Mouse (Mus musculus) hindbrain, embryonic 16.5 days (tissue): Measurements from ENCODE around the gene Fancd2. TPM values are rescaled to one million over a fixed set of nuclear protein-coding genes. Genes with fewer than 3 reads are reported as not detected.

Experiments used
- ATAC-seq: fragments of 200-750 bp; cut with Nextera tagmentation; 2 replicates; pipeline ENCODE4 v1.8.0; 2017; ENCODE audit warnings: moderate TSS enrichment, moderate library complexity
- H3K27ac ChIP-seq: fragments of 300-500 bp; sonication (generic); 2 replicates; pipeline ENCODE4 v1.5.1; 2014; ENCODE audit warnings: low read depth, mild to moderate bottlenecking, control low read depth, low read length, moderate library complexity
- H3K27me3 ChIP-seq: fragments of 300-500 bp; sonication (generic); replicated peaks from 2 replicates; pipeline ENCODE4 v1.6.1; 2014; ENCODE audit warnings: low read length; ENCODE audit not compliant: control insufficient read depth, insufficient read depth
- H3K36me3 ChIP-seq: fragments of 300-500 bp; sonication (generic); 2 replicates; pipeline ENCODE4 v1.6.1; 2014; ENCODE audit warnings: mild to moderate bottlenecking, low read length, moderate library complexity, mixed read lengths; ENCODE audit not compliant: control insufficient read depth, insufficient read depth
- H3K4me1 ChIP-seq: fragments of 300-500 bp; sonication (generic); 2 replicates; pipeline ENCODE4 v1.6.1; 2014; ENCODE audit warnings: low read depth, low read length; ENCODE audit not compliant: control insufficient read depth, insufficient read depth
- H3K4me2 ChIP-seq: fragments of 300-500 bp; sonication (generic); 2 replicates; pipeline ENCODE4 v1.6.1; 2014; ENCODE audit warnings: mild to moderate bottlenecking, low read length, control low read depth, moderate library complexity
- H3K4me3 ChIP-seq: fragments of 300-500 bp; sonication (generic); 2 replicates; pipeline ENCODE4 v1.5.1; 2014; ENCODE audit warnings: mild to moderate bottlenecking, low read length, control low read depth, moderate library complexity
- H3K9ac ChIP-seq: fragments of 300-500 bp; sonication (generic); 2 replicates; pipeline ENCODE4 v1.6.1; 2014; ENCODE audit warnings: low read depth, mild to moderate bottlenecking, control low read depth, low read length, moderate library complexity
- H3K9me3 ChIP-seq: fragments of 300-500 bp; sonication (generic); 2 replicates; pipeline ENCODE4 v1.6.1; 2014; ENCODE audit warnings: mild to moderate bottlenecking, low read length, moderate library complexity; ENCODE audit not compliant: control insufficient read depth
- WGBS: fragments of 180-500 bp; shearing (Covaris S2); extraction: QIAGEN DNeasy Blood & Tissue Kit; methylation state at CpG from one replicate; pipeline ENCODE4 v1.1.7; 2014; 5-methylcytosine and 5-hydroxymethylcytosine counted together
- polyA plus RNA-seq: library from polyadenylated mRNA; unstranded; fragments of >200 nt; fragmentation: Nextera tagmentation; extraction: Ambion mirVana; gene quantifications from 2 replicates; pipeline ENCODE4 v1.2.1, GENCODE M21; 2015

Fancd2 gene
- polyA plus RNA-seq, 1 experiment from 2014 or later, result 1.9 TPM

DNA sequence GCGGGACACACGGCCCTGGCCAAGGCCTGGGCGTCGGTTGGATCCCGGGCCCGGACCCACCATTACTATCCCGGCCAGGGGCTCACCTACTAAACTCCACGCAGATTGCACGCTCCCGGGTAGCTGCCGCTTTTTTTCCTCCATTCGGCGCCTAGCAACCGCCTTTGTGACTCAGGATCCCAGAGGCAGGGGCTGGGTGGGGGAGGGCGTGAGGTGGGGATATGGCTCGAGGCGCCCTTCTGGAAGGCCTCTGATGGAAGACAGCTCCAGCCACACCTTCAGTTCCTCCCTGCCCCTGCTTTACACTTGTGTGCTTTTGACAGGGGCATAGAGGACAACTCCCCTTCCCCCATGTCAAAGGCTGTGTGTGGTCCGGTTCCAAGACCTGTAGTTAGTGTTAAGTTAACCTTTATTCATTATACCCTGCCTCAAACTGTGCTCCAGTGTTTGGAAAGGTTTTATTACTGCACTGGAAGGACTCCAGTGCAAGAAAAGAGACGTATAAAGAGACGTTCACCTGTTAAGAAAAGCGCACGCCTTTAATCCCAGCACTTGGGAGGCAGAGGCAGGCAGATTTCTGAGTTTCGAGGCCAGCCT is 69.2 kb downstream of the Fancd2 start, which contains the start of gene Fancd2os:
Gene Fancd2os, minus strand, starts transcription at position 173 of the 597 bp plus-strand sequence.
- H3K9me3 ChIP-seq, result no peaks in the 10 kb centered on the region
- H3K9ac ChIP-seq, result 0 out of 2 replicates have a peak within 1 kb of the TSS, but pooled peaks have one; percentile 1
- no peaks in the 10 kb centered on the region for H3K27me3 ChIP-seq
- no peak within 1 kb of the TSS for H3K4me2 ChIP-seq
- 39% methylated on average over 23 of the region's 23 CpGs for WGBS
- no peak within 1 kb of the TSS for H3K4me3 ChIP-seq
- H3K27ac ChIP-seq, result no peak within 1 kb of the TSS
- H3K4me1 ChIP-seq, result peaks cover 4% of the 10 kb centered on the region
- no peaks in the 10 kb centered on the region for H3K36me3 ChIP-seq
- ATAC-seq, result no peak

GRCm38 (mm10) chr6:113602821-113603220 is 71.3 kb downstream of the Fancd2 start:
- Histone ChIP-seq H3K9ac (no peak overlapping the region), H3K4me3 (no peak overlapping the region)
- WGBS, result 97% methylated on average over 6 of the region's 6 CpGs

DNA sequence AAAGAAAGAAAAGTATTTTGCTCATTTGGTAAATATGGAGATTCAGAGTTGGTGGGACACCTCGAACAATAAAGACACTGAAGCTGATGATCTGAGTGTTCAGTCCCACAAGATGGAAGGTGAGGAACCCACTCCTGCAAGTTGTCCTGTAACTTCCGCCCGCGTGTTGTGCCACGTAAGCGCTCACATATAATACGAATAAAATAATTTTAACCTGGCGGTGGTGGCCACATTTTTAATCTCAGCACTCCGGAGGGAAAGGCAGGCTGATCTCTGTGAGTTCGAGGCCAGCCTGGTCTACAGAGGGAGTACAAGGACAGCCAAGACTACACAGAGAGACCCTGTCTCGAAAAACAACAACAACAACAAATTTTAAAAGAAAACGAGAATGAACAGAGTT is 72.5 kb downstream of the Fancd2 start:
- H3K4me2 ChIP-seq, result peak overlapping the region; percentile 88
- ATAC-seq, result no peak
- H3K9ac ChIP-seq, result peak overlapping the region; percentile 91
- H3K4me3 ChIP-seq, result peak overlapping the region; percentile 92
- H3K36me3 ChIP-seq, result no peaks in the 10 kb centered on the region
- H3K27ac ChIP-seq, result peak overlapping the region; percentile 84
- peaks cover 12% of the 10 kb centered on the region for H3K4me1 ChIP-seq
- no peaks in the 10 kb centered on the region for H3K9me3 ChIP-seq
- H3K27me3 ChIP-seq, result no peaks in the 10 kb centered on the region
- WGBS, result 49% methylated on average over 12 of the region's 12 CpGs

More at GRCm38 (mm10) chr6:113602821-113603220, 71.3 kb downstream of the Fancd2 start:
- no peaks in the 10 kb centered on the region for H3K36me3 ChIP-seq
- no peak overlapping the region for H3K4me2 ChIP-seq
- ATAC-seq, result no peak
- H3K4me1 ChIP-seq, result peaks cover 12% of the 10 kb centered on the region
- no peaks in the 10 kb centered on the region for H3K27me3 ChIP-seq
- no peak overlapping the region for H3K27ac ChIP-seq
- no peaks in the 10 kb centered on the region for H3K9me3 ChIP-seq

GRCm38 (mm10) chr6:113604432-113605223 is 73.1 kb downstream of the Fancd2 start, which contains the start of gene Brk1:
TSS of gene Brk1 (plus strand) at chr6:113604772.
- peak within 1 kb of the TSS; percentile 88 for H3K4me2 ChIP-seq
- under 1% methylated on average over 58 of the region's 65 CpGs for WGBS
- H3K27me3 ChIP-seq, result no peaks in the 10 kb centered on the region
- H3K27ac ChIP-seq, result peak within 1 kb of the TSS; percentile 87
- no peaks in the 10 kb centered on the region for H3K9me3 ChIP-seq
- H3K4me3 ChIP-seq, result peak within 1 kb of the TSS; percentile 92
- ATAC-seq, result peak; percentile 96
- peaks cover 12% of the 10 kb centered on the region for H3K4me1 ChIP-seq
- no peaks in the 10 kb centered on the region for H3K36me3 ChIP-seq
- peak within 1 kb of the TSS; percentile 91 for H3K9ac ChIP-seq

DNA sequence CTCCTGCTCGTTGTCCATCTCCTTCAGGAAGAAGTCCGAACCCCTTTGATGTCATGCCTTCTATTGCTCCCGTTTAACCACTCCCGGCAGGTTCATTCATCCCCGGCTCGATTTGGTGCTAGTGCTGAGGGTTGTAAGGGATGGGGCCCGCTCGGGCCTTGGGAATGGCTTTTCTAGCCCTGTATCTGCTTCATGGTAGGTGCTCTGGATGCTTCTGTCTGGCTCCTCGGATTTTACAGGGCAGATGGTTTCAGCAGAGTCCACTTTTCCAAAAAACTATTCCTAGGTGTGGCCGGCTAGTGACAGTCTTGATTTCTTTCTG is 73.7 kb downstream of the Fancd2 start:
- peak overlapping the region; percentile 87 for H3K27ac ChIP-seq
- no peaks in the 10 kb centered on the region for H3K9me3 ChIP-seq
- no peaks in the 10 kb centered on the region for H3K27me3 ChIP-seq
- H3K36me3 ChIP-seq, result no peaks in the 10 kb centered on the region
- peak overlapping the region; percentile 91 for H3K9ac ChIP-seq
- ATAC-seq, result peak; percentile 31; the same call in 1 of the 2 replicates
- WGBS, result 5% methylated on average over 10 of the region's 10 CpGs
- H3K4me3 ChIP-seq, result peak overlapping the region; percentile 92
- H3K4me2 ChIP-seq, result peak overlapping the region; percentile 88
- H3K4me1 ChIP-seq, result peaks cover 12% of the 10 kb centered on the region

DNA sequence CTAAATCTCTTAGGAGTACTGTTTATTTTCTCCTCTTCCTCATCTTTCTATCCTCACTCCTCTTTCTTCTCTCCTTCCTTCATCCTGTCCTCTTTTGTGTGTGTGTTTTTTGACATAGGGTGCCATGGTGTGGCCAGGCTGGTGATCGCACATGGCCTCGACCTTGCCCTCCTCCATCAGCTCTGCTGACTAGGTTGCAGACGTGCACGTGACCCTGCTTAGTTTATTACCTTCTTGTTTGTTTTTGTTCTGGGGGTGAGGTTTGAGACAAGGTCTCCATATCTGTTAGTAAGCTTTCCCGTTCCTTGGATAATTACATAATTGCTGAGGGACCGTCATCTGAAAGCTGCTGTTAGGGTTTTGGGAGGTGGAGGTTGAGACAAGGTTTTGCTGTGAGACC is 77.4 kb downstream of the Fancd2 start:
- no peak for ATAC-seq
- 90% methylated on average over 6 of the region's 6 CpGs for WGBS
- Histone ChIP-seq H3K36me3 (peaks cover under 1% of the 10 kb centered on the region; the same call in 1 of the 2 replicates), H3K27me3 (no peaks in the 10 kb centered on the region), H3K9ac (no peak overlapping the region), H3K4me1 (peaks cover 12% of the 10 kb centered on the region), H3K9me3 (no peaks in the 10 kb centered on the region), H3K27ac (no peak overlapping the region), H3K4me3 (no peak overlapping the region), H3K4me2 (no peak overlapping the region)

DNA sequence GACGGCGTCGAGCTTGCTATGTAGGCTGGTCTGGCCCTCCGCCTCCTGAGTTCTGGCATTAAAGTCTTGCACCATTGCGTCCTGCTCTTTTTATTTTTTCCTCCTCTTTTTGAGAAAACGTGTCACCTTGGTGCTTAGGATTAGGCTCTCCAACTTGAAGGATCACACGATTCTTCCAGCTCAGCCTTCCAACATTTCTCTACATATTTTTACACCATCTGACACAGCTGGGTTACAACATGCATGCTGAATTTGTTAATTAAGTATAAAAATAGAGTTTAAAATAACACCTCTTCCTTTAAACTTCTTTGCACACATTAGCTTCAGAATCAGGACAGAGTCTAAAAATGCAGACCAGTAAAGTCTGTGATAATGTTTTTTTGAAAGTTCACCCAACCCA is 77.8 kb downstream of the Fancd2 start:
- Histone ChIP-seq H3K4me3 (no peak overlapping the region), H3K4me1 (peaks cover 12% of the 10 kb centered on the region), H3K36me3 (peaks cover 4% of the 10 kb centered on the region), H3K27ac (no peak overlapping the region), H3K9me3 (no peaks in the 10 kb centered on the region), H3K27me3 (no peaks in the 10 kb centered on the region), H3K9ac (no peak overlapping the region), H3K4me2 (no peak overlapping the region)
- WGBS, result 97% methylated on average over 7 of the region's 7 CpGs
- ATAC-seq, result no peak

- no peak overlapping the region for H3K4me3 ChIP-seq
- peaks cover 22% of the 10 kb centered on the region for H3K36me3 ChIP-seq
- no peaks in the 10 kb centered on the region for H3K27me3 ChIP-seq
- H3K27ac ChIP-seq, result no peak overlapping the region
- H3K9me3 ChIP-seq, result no peaks in the 10 kb centered on the region
- H3K4me1 ChIP-seq, result no peaks in the 10 kb centered on the region
- 90% methylated on average over 8 of the region's 8 CpGs for WGBS
- ATAC-seq, result no peak
- no peak overlapping the region for H3K4me2 ChIP-seq
- no peak overlapping the region for H3K9ac ChIP-seq
Observed at GRCm38 (mm10) chr6:113612258-113612969, 80.9 kb downstream of the Fancd2 start.

DNA sequence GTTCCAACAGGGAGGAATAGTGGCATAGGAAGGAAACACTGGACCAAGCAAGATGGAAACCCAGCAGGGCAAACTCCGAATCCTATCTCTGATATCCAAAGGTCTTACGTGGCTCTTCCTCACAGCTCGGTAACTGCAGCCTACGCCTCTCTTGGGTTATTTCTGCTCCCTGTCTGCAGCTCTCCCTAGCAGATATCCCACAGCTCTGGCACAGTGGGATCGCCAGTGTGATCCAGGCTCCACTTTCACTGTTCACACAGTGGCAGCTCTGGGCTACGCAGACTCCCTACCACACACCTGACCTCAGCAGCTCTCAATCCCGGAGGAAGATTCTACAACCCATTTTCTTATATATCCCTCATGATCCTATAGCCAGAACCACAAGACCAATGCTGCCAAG is 82.7 kb downstream of the Fancd2 start:
- H3K9ac ChIP-seq, result no peak overlapping the region
- no peak overlapping the region for H3K4me3 ChIP-seq
- H3K36me3 ChIP-seq, result peaks cover 30% of the 10 kb centered on the region
- no peak overlapping the region for H3K4me2 ChIP-seq
- H3K27ac ChIP-seq, result no peak overlapping the region
- H3K9me3 ChIP-seq, result no peaks in the 10 kb centered on the region
- 98% methylated on average over 7 of the region's 7 CpGs for WGBS
- no peaks in the 10 kb centered on the region for H3K4me1 ChIP-seq
- no peaks in the 10 kb centered on the region for H3K27me3 ChIP-seq
- ATAC-seq, result no peak
